Mouse (Mus musculus) lung, postnatal 4 days (tissue): ENCODE measurements around the gene Mcm2.

Source experiments
- DNase-seq, 2 experiments: peaks; one replicate each; pipeline ENCODE4 v3.0.0; 2021

Gene Mcm2

DNA sequence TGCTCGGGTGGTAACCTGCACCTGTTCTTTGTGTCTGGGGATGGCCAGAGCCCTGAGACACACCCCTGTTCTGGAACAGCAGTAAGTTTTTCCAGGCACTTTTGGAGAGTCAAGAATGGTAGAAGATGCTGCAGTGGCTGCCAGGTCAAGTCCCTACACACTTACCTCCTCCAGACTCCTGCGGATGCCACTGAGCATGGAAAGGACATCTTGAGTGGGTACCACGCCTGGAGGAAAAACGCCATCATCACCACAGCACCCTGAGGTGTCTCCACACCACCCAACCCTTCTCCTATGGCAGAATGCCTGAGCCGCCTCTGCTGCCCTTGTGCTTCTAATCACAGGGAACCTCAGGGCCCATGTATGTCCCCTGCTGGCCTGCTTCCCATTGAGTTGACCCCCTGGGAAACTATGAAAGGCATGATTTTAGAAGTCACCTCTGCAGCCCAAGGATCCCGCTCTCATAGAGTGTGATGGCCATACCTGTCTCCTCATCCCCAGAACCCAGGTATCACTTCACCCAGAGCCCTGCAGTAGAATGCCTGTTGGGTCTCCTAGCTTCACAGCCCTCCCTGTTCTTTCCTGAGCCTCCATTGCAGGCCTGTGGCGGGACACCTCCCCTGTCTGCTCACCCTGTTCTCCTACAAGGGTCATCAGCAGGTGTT lies 53.5 kb downstream of the Mcm2 start:
- DNase-seq = no peak

DNA sequence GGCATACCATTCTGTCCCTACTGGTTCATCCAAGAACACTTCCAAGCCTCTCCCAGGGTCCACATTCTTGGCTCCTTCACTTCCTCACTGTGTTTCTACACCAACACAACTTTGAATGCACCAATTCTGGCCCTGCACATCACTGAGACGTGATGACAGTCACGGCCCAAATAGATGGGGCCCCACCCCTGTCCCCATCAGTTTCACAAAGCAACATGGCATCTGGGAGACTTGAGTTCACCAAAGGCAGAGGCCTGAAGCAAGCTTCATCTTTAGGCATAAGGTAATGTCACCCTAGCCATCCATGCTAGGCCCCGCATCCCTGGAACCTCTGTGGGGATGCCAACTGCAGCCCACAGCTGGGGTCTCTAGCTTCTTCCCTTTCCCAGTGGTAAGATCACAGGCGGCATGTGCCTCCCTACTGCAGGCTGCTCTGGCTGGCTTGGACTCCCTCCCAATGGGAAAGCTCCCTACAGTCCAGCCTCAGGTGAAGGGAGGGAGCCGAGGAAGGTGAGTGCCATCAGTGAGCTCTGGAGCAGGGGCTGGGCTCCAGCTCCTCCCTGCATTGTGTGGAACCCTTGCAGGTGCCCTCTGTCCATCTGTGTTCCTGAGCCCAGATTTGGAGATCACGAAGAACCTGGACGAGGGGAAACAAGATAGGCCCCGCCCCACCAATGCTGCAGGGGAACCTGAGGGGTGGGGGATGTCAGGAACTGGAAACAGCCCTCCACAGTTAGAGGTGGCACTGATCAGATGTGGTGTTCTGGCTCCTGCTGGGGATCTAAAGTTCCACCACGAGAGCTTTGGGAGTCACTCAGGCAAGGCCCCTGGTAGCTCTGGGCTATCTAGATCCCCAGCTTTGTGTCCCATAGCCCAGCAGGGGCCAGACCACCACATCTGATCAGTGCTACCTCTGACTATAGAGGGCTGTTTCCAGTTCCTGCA lies 54.5 kb downstream of the Mcm2 start:
- no peak for DNase-seq

DNA sequence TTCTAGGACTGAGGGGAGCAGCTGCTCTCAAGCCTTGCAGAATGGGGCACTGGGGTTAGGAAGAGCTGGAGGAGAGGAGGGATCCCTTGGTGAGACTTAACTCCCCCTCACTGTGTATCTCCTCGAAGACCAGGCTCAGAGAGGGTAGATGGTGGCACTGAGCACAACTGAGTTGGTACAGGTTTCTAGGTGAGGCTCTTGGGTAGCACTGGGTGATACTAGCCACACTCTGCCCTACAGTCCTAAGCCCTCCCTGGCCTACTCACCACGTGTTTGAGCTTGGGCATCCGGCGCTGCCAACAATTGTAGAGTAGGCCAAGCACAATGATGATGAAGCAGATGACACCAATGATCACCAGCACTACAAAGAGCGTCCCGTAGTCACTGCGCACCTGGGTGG lies 55.3 kb downstream of the Mcm2 start:
- DNase-seq = no peak

DNA sequence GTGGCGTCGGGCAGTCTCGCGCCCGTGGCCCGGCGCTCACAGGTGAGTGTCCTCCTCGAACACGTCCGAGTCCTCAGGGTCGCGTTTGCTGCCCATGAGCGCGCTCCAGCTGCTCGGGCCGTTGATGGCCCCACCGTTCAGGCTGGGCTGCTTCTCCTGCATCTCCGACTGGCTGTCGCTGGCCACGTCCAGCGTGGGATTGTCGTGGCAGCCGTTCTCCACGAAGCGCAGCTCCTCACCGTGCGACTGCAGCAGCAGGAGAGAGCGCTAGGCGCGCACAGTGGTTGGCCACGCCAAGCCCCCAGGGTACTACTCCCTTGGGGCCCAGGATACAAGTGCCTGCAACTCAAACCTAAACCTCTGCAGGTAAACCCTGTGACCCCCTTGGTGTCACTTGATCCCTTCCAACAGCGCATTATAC lies 55.8 kb downstream of the Mcm2 start:
- no peak for DNase-seq

DNA sequence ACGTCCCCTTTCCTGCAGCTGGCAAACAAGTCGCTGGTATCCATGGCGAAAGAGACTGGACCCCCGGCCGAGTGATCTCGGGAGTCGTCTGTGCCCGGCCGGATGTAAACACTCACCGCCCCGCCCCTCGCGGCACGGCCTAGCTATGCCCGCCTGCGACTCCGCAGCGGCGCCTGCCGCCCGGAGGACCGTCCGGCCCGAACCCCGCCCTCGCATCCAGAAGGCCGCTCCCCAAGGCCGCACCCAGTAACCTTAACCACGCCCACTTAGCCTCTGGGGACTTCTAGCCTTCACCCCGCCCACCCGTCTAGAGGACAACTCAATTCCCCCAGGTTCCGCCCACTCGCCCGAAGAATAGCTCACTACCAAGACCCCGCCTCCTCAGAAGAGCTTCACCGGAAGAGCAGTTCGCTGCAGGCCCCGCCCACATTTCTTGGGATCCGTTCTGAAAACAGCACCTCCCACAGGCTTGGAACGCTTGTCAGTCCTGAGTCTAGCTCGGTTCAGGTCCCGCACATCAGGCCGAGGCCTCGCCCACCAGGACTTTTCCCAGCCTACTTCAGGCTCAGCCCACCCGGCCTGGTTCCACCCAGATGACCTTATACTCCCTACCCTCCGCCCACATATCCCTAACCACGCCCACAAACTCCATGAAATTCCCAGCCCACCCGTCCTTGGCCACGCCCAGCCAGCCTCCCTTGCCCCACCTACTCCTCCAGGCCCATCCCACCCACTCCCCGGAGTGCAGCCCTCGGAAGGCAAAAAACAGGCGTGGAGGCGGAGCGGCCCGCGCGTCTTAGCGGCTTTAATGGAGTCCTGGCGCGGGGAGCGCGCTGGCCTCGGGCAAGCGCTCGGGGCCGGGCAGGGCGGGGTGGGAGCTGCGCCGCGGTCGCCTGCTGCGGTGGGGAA lies 56.5 kb downstream of the Mcm2 start, which contains the start of gene Abtb1:
Gene Abtb1, minus strand, starts transcription at position 204 of the 909 bp plus-strand sequence.
- peak; percentile 100 for DNase-seq

DNA sequence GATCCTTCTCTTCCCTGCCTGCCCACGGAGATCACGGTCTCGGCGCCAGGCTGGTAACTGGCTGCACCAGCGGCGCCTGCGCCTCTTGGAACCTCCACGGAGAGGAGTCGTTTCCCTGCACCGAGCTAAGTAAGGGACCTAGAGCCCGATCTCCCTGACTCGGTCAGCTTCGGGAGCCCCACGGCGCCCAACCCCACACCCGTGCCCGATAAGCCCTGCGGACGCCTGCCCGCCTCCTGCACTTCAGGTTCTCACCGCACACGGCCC lies 57.1 kb downstream of the Mcm2 start:
- DNase-seq = no peak

DNA sequence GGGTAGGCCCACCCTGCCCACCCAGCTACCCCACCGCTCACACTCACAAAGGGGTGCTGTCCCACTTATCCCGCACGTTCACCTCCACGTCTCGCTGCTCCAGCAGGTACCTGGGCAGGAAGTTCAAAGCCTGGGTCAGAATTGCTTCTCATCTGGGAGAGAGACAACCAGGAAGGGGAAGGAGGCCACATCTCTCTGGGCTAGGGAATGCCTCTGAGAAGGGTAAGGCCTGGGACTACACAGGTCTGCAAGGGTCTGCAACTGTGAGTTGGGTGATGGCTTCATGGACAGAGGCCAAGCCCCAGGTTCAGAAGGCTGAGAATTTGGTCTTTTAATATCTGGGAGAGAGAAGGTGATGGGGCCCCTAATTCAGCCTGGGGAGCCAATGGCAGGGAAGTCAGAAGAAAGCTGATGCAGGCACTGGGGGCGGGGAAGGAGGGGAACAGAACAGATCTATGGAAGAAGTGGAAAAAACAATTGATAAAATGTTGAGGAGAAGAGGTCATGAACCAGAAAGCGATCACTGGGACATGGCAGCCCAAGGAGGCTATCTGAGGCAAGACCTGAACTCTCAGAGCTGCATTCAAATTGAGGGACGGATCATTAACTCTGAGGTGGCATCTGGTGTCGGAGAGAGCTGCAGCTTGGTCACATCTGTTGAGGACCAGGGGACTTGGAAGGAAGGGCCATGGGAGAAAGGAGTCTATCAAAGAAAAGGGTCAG lies 57.6 kb downstream of the Mcm2 start:
- DNase-seq = no peak

DNA sequence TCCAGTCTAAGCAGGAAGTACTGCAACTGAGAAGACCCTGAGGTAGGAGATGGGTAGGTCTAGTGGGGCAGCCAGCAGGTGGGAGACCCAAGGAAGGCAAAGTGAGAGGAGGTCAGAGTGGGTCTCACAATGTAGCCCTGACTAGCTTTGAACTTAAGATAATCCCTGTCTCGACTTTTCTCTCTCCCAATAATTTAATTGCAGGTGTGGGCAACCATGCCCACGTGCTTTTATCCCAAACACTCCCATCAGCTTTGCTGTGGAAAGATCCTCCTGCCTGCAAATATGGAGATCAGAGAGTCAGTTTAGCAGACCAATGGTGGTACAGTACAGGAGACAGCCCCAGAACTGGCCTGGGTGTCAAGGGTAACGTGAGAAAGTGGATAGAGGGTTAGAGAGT lies 58.4 kb downstream of the Mcm2 start:
- no peak for DNase-seq

DNA sequence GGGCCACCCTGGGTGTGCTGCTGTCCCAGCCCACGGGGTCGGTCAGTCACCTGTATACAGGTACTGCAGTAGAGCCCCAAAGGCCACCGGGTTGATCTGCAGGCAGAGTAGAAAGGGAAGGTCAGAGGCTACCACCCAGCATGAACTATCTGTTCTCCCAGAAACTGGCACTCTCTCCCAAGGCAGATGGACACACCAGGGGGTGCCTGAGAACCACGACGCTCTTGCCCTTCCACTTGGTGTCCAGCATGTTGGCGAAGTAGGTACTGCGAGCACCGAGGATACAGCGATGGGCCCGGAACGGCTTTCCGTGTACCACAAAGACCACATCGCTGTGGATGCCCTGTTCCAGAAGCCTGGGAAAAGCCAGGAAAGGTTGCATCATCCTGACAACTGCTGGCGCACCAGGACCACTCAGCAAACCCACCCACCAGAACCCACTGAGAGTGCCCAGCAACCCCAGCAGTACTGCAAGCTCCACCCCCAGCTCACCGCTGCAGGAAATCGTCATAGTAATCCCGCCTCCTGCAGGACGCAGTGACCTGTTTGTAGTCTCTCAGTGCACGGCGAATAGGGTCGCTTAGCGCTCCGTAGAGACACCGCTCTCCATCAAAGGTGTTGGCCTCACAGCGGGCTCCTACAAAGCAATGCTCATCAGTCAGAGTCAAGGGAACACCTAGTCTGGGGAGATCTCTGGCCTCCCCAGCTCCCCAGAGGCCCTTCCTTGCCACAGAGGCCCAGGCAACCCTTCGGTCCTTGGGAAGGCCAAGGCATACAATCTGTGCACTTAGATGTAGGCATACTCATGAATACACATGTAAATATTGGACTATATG lies 59.2 kb downstream of the Mcm2 start:
- DNase-seq = no peak

DNA sequence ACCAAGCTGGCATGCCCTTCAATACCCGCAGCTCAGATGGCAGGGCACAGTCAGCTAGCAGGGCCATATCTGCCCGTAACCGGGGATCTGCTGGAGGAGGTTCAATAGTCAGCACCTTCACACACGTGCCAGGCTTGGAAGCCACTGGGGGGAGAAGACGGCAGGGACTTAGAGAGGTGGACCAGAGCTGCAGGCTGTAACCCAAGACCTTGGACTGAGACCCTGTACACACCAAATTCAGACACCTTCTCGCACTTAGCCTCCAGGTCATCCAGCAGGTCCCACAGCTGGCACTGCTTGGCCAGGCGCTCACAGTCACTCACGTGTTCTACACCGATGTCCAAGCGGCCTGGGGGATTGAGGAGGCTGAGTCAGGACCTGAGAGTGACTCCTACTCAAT lies 60.0 kb downstream of the Mcm2 start:
- DNase-seq = no peak

DNA sequence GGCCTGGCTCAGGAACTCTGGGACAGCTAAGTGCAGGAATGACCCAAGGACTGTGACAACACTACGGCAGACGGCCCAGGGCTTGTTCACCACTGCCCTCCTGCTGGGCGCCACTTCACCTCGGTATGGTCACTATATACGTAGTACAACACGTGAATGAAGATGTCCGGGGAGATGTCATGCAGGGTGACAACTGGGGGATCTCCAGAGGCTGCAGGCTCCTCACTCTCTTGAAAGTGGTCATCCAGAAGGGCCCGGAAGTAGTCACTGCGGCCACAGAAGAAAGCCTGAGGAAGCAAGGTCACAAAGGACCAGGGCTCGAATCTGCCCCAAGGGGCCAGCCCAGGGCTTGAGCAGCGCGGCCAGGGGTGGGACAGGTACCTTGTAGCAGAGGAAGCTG lies 60.6 kb downstream of the Mcm2 start:
- no peak for DNase-seq

DNA sequence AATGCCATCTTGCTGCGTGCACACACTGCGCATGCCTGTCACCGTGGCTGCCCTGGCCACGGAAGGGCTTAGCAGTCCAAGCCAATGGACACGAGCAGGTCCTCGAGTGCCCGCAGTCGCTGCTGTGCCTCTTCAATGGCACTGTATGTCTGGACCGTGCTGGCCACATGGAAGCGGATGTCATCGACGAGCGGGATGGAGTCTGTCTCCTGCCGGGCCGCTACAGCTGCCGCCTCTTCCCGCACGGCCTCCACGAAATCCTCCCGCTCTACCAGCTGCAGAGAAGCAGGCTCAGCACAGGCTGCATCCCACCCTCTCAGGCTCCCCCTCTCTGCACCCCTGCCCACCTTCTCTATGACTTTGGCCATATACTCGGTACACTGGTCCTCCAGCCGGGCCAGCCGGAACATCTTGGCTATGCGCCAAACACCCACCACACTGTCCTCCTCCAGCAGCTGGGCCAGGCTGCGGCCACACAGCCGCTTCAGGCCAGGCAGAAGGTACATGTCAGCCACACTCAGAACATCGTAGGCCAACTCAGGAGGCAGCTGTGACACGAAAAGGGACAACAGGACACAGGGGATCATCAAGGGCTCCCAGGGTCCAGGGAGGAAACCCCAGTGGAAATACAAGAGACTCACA lies 62.3 kb downstream of the Mcm2 start:
- DNase-seq = peak; percentile 74 to 91

DNA sequence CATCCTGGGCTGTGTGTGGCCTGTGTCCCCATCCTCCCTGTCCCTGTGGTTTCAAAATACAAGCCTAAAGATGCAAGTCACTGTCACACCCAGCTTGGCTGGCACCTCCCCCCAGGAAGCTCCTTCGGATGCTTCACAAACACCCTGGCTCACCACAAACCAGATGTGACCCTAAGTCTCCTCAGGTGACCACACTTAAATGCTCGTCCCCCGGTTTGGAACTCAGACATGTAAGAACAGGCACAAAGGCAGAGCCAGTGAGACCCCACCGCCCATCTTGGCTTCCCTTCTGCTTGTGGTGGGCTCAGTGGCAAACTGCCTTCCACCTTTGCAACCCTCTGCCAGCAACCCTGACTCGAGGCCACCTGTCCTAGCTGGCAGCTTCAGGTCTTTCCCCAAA lies 63.5 kb downstream of the Mcm2 start:
- no peak for DNase-seq
